In genomic region chr7:66320996-66321395, GRCm38 (mm10) we compare ENCODE assay signal across 9 mouse cellular contexts. TPM values are rescaled to one million over a fixed set of nuclear protein-coding genes. Genes with fewer than 3 reads are reported as not detected.
DNase-seq lines count a peak whose midpoint lies in the region; ATAC-seq and TF ChIP-seq lines count a peak whose summit lies in the region.
"Had no signal": no experiment of that assay in that cellular context is flagged by ENCODE, and none has a peak within 500 bp of the region (broad histone marks: within the 10 kb centered on the region; RNA-seq: fewer than 3 reads in every experiment).

No protein-coding gene starts in this region.

- no peaks in the 10 kb centered on the region for H3K9me3 ChIP-seq in heart, embryonic 10.5 days
- H3K9me3 ChIP-seq in kidney, postnatal 0 days (replicated peaks; ENCODE audit: low read length): no peaks in the 10 kb centered on the region

- peak; percentile 78; the same call in 1 of the 2 replicates for ATAC-seq in kidney, postnatal 0 days (replicated peaks; ENCODE audit: low FRiP score, low read depth)

- no peak overlapping the region for H3K9ac ChIP-seq in kidney, postnatal 0 days (ENCODE audit: low read depth, low read length)

- no peak for TF ChIP-seq CTCF in kidney, postnatal 0 days (IDR thresholded peaks at IDR 0.05; ENCODE audit: low read depth)

- peaks cover 5% of the 10 kb centered on the region; the same call in 1 of the 2 replicates for H3K36me3 ChIP-seq in heart, embryonic 10.5 days
- no peaks in the 10 kb centered on the region for H3K36me3 ChIP-seq in kidney, postnatal 0 days (ENCODE audit: insufficient read depth, low read length)

- no peak overlapping the region for H3K4me3 ChIP-seq in heart, embryonic 10.5 days
- H3K4me3 ChIP-seq in kidney, postnatal 0 days (replicated peaks; ENCODE audit: low read depth, low read length): no peak overlapping the region

- no peak overlapping the region for H3K4me2 ChIP-seq in kidney, postnatal 0 days (ENCODE audit: low read length)

- peak; percentile 89 for DNase-seq in heart, adult 11 months
- DNase-seq in heart, embryonic 10.5 days (ENCODE audit: low spot score): no peak
- DNase-seq in thymus, postnatal 4 days: peak; percentile 23
- DNase-seq in thymus, postnatal 36 days: no peak
- peak; percentile 69 for DNase-seq in kidney, postnatal 0 days (ENCODE audit: low spot score)
- no peak for DNase-seq in testis, postnatal 14 days (ENCODE audit: low spot score)
- no peak for DNase-seq in frontal cortex, postnatal 10 days (ENCODE audit: low spot score in 2 of 2)
- DNase-seq in heart, adult 9 months (ENCODE audit: low spot score in 2 of 2): no peak
- DNase-seq: cerebellum, adult 8-10 months had no signal

- no peaks in the 10 kb centered on the region for H3K27me3 ChIP-seq in heart, embryonic 10.5 days (ENCODE audit: insufficient read depth, poor library complexity, severe bottlenecking)
- no peaks in the 10 kb centered on the region for H3K27me3 ChIP-seq in kidney, postnatal 0 days (ENCODE audit: insufficient read depth, low read length)

- no peaks in the 10 kb centered on the region for H3K4me1 ChIP-seq in heart, embryonic 10.5 days
- H3K4me1 ChIP-seq in kidney, postnatal 0 days (replicated peaks; ENCODE audit: insufficient read depth, low read length): no peaks in the 10 kb centered on the region

- WGBS in heart, embryonic 10.5 days: 57% methylated on average over 5 of the region's 5 CpGs
- 41% methylated on average over 5 of the region's 5 CpGs for WGBS in kidney, postnatal 0 days

- no peak overlapping the region for H3K27ac ChIP-seq in heart, embryonic 10.5 days
- H3K27ac ChIP-seq in kidney, postnatal 0 days: no peak overlapping the region

RNA-seq across cellular contexts. Expression of gene Gm10974, which starts 44.7 kb away (rescaled TPM):
- polyA plus RNA-seq in heart, embryonic 10.5 days (2016; fragmentation: Nextera tagmentation; extraction: Ambion mirVana): not detected in 2 replicates
- not detected in 2 replicates for polyA plus RNA-seq in kidney, postnatal 0 days (2015; fragmentation: Nextera tagmentation; extraction: Ambion mirVana)

Comparison
In these comparisons a context has a peak if more than half of its experiments do, and no peak if none do; other contexts are left out.
1. DNase-seq: peak in heart, adult 11 months (single experiment), thymus, postnatal 4 days (single experiment) and kidney, postnatal 0 days (single experiment); none in heart, embryonic 10.5 days (single experiment), thymus, postnatal 36 days (0 of 2), testis, postnatal 14 days (single experiment), frontal cortex, postnatal 10 days (0 of 2) and heart, adult 9 months (0 of 2).